Mouse (Mus musculus) midbrain, postnatal 0 days (tissue): ENCODE measurements around the gene Rpl28. TPM values are rescaled to one million over a fixed set of nuclear protein-coding genes. Genes with fewer than 3 reads are reported as not detected.
"Not testable (repeated sequence)": the region's sequence is repeated elsewhere in the genome, so short reads cannot be mapped to it uniquely, and the experiment has no call there.

Experiments used
- ATAC-seq: fragments of 200-750 bp; cut with Nextera tagmentation; 2 replicates; pipeline ENCODE4 v1.8.0; 2017; ENCODE audit warnings: moderate number of reproducible peaks, mild to moderate bottlenecking, moderate TSS enrichment, moderate library complexity; ENCODE audit not compliant: low FRiP score
- DNase-seq: peaks from one replicate; pipeline ENCODE4 v3.0.0-alpha.2; 2015; ENCODE audit warnings: low spot score
- H3K27ac ChIP-seq: fragments of 300-500 bp; sonication (generic); 2 replicates; pipeline ENCODE4 v1.5.1; 2014; ENCODE audit warnings: low read depth, mild to moderate bottlenecking, low read length, mixed read lengths
- H3K27me3 ChIP-seq: fragments of 300-500 bp; sonication (generic); 2 replicates; pipeline ENCODE4 v1.6.1; 2014; ENCODE audit warnings: low read length, control low read depth, mixed read lengths; ENCODE audit not compliant: insufficient read depth
- H3K36me3 ChIP-seq: fragments of 300-500 bp; sonication (generic); 2 replicates; pipeline ENCODE4 v1.6.1; 2014; ENCODE audit warnings: low read length, control low read depth, mixed read lengths; ENCODE audit not compliant: insufficient read depth
- H3K4me1 ChIP-seq: fragments of 300-500 bp; sonication (generic); 2 replicates; pipeline ENCODE4 v1.6.1; 2014; ENCODE audit warnings: mild to moderate bottlenecking, control low read depth, antibody characterized with exemption, low read length, mixed read lengths; ENCODE audit not compliant: insufficient read depth
- H3K4me2 ChIP-seq: fragments of 300-500 bp; sonication (generic); 2 replicates; pipeline ENCODE4 v1.6.1; 2014; ENCODE audit warnings: low read depth, mild to moderate bottlenecking, low read length, mixed read lengths; ENCODE audit not compliant: poor library complexity, severe bottlenecking
- H3K4me3 ChIP-seq: fragments of 300-500 bp; sonication (generic); 2 replicates; pipeline ENCODE4 v1.5.1; 2014; ENCODE audit warnings: low read depth, mild to moderate bottlenecking, low read length, moderate library complexity
- H3K9ac ChIP-seq: fragments of 300-500 bp; sonication (generic); replicated peaks from 2 replicates; pipeline ENCODE4 v1.6.1; 2014; ENCODE audit warnings: mild to moderate bottlenecking, low read length, moderate library complexity, mixed read lengths; ENCODE audit not compliant: poor library complexity, severe bottlenecking
- H3K9me3 ChIP-seq: fragments of 300-500 bp; sonication (generic); 2 replicates; pipeline ENCODE4 v1.6.1; 2016; ENCODE audit warnings: low read length, control low read depth
- CTCF ChIP-seq: IDR thresholded peaks from 2 replicates; pipeline ENCODE4 v1.5.1; 2016; ENCODE audit warnings: antibody characterized with exemption, mild to moderate bottlenecking
- WGBS: fragments of 180-500 bp; shearing (Covaris S2); extraction: QIAGEN DNeasy Blood & Tissue Kit; methylation state at CpG from one replicate; pipeline ENCODE4 v1.1.7; 2014; 5-methylcytosine and 5-hydroxymethylcytosine counted together
- polyA plus RNA-seq: library from polyadenylated mRNA; unstranded; fragments of >200 nt; fragmentation: Nextera tagmentation; extraction: Ambion mirVana; gene quantifications from 2 replicates; pipeline ENCODE4 v1.2.1, GENCODE M21; 2015
- total RNA-seq: library from RNA; depleted of rRNA; stranded (reverse); fragments of >200 nt; gene quantifications from 2 replicates; pipeline ENCODE4 v1.2.3, GENCODE M21; 2014

Rpl28 gene
- total and polyA plus RNA-seq, 2 experiments from 2014 or later = 177 to 289 TPM

DNA sequence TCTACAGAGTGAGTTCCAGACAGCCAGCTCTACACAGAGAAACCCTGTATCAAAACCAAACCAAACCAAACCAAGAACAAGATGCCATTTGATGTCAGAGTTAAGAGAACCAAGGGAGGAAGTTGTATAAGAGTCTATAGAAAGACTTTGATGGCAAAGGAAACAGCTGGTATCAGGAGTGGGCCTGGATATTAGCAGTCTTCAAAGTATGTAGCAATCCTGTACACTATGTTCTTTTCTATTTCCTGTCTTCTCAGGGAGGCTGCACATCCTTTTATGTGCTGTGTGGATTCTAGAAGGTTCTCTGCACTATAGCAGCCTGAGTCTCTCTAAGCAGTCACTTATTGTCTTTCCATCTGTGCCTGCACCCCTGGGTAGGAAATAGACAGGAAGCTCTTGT is 23.9 kb downstream of the Rpl28 start:
- no peak for DNase-seq
- Histone ChIP-seq H3K27ac (no peak overlapping the region), H3K4me2 (no peak overlapping the region), H3K4me3 (no peak overlapping the region), H3K4me1 (peaks cover 5% of the 10 kb centered on the region; the same call in 1 of the 2 replicates), H3K9me3 (no peaks in the 10 kb centered on the region), H3K9ac (no peak overlapping the region), H3K27me3 (no peaks in the 10 kb centered on the region), H3K36me3 (peaks cover under 1% of the 10 kb centered on the region; the same call in 1 of the 2 replicates)
- TF ChIP-seq CTCF = no peak
- ATAC-seq = no peak

DNA sequence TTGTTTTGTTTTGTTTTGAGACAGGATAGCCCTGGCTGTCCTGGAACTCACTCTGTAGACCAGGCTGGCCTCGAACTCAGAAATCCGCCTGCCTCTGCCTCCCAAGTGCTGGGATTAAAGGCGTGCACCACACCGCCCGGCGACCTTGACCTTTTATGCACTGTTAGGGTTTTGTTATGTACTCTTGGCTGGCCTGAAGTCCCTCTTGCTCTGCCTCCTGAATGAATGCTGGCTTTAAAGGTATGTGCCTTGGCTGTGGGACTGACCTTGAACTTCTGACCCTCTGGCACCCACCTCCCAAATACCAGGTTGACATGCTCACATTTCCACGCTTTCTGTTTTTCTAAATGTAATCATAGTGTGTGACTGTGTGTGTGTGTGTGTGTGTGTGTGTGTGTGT is 28.3 kb downstream of the Rpl28 start:
- peaks cover 13% of the 10 kb centered on the region; the same call in 1 of the 2 replicates for H3K36me3 ChIP-seq
- H3K9me3 ChIP-seq, ATAC-seq, H3K9ac ChIP-seq, H3K4me1 ChIP-seq, H3K27me3 ChIP-seq, H3K27ac ChIP-seq, DNase-seq, H3K4me2 ChIP-seq, H3K4me3 ChIP-seq: not testable (repeated sequence)
- WGBS = 89% methylated on average over 7 of the region's 7 CpGs

DNA sequence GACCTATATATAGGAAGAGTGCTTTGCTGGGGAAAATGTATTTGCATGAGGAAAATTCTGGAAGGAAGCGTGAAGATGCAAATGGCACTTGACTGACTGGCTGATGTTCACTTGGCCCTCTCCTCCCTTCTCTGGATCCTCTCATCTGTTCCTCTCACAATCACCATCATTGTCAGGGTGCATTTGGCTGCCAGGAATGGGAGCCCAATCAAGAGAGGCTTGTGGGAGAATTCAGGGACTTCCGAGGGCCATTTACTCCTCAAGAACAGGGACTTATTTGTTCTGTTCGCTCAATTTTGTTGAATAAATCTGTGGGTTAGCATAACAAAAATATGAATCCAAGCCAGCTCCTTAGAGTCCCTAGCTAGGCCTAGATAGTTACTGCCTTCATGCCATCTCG is 29.0 kb downstream of the Rpl28 start:
- DNase-seq (peak; percentile 46), ATAC-seq (no peak)
- no peaks in the 10 kb centered on the region for H3K4me1 ChIP-seq
- no peak overlapping the region for H3K9ac ChIP-seq
- H3K27me3 ChIP-seq = no peaks in the 10 kb centered on the region
- no peaks in the 10 kb centered on the region for H3K9me3 ChIP-seq
- 77% methylated on average over 4 of the region's 4 CpGs for WGBS
- H3K27ac ChIP-seq = no peak overlapping the region
- no peak overlapping the region for H3K4me3 ChIP-seq
- peaks cover 16% of the 10 kb centered on the region for H3K36me3 ChIP-seq
- TF ChIP-seq CTCF = no peak
- no peak overlapping the region for H3K4me2 ChIP-seq

DNA sequence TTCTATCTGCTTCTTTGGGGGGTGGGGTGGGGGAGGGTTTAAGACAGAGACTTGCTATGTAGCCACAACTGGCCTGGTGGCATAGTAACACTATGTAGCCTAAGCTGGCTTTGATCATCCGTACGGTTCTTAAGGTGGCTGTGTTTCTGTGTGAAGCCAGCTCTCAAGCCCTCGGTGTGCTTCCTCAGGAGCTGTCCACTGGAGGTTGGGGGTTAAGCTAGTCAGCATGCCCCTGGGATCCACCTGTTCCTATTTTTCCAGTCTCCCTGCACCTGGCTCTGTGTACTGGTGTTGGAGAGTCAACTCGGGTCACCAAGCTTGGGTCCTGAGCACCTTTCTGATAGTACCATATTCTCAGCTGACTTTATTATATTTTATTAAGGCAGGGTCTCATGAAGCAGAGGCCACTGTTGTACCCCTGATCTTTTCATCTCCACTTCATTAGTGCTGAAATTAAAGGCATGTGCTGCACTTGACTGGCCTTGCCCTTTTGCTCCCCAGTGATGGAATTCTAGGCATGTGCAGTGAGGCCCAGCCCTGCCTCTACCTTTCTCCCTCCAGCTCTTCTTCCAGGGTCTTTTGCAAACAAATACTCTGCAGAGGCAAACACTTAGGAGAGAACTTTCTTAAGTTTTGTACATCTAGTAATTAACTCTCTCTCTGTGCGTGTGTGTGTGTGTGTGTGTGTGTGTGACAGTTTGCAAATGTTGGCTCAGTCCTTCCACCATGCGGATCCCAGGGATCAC is 29.7 kb downstream of the Rpl28 start:
- Histone ChIP-seq H3K9ac (no peak overlapping the region), H3K4me3 (no peak overlapping the region), H3K36me3 (peaks cover 22% of the 10 kb centered on the region), H3K4me2 (no peak overlapping the region), H3K27ac (no peak overlapping the region), H3K4me1 (no peaks in the 10 kb centered on the region), H3K27me3 (no peaks in the 10 kb centered on the region), H3K9me3 (no peaks in the 10 kb centered on the region)
- TF ChIP-seq CTCF = no peak
- 69% methylated on average over 6 of the region's 6 CpGs for WGBS
- ATAC-seq = no peak
- DNase-seq = no peak

DNA sequence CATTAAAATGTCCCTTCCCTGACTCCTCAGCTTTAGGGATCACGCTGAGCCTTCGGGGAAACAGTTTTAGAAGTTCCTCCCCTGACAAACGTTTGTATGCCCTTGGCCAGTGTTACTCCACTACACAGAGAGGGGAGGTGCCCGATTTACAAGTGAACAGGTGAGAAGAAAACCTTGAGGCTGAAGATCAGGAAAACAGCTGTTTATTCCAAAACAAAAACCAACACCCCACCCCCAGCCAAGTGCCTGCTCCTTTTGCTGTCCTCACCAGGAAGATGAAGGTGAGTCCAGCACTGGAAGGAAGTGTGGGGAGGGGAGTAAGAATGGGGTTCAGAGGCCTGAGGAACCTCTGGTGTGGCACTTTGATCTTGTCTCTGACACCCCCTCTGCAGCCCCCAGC is 32.7 kb downstream of the Rpl28 start:
- no peak for ATAC-seq

DNA sequence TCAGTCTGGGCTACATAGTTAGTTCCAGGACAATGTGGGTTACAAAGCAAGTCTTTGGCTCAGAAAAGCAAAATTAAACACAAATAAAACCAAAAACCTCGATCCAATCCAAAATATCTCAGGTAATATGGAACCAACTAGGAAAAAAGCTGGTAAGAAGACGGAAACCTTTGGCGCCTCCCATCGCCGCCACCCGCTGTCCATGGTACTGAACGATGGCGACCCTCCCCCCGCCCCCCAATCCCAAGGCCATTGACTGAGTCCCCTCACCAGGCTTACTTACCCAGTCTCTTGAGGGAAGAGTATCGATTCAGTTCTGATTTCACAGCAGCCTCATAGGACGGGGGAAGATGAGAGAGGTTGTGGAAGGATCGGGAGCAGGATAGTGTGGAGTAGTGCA is 37.8 kb downstream of the Rpl28 start:
- peaks cover 30% of the 10 kb centered on the region for H3K36me3 ChIP-seq
- no peak overlapping the region for H3K4me3 ChIP-seq
- H3K9me3 ChIP-seq = no peaks in the 10 kb centered on the region
- no peak overlapping the region for H3K27ac ChIP-seq
- 11% methylated on average over 12 of the region's 12 CpGs for WGBS
- H3K27me3 ChIP-seq = no peaks in the 10 kb centered on the region
- no peak overlapping the region for H3K9ac ChIP-seq
- DNase-seq = no peak
- H3K4me2 ChIP-seq = no peak overlapping the region
- no peaks in the 10 kb centered on the region for H3K4me1 ChIP-seq
- no peak for TF ChIP-seq CTCF
- no peak for ATAC-seq

More for the DNA sequence above, 32.7 kb downstream of the Rpl28 start:
- WGBS = 55% methylated on average over 4 of the region's 4 CpGs
- no peak overlapping the region for H3K27ac ChIP-seq
- no peak overlapping the region for H3K4me2 ChIP-seq
- H3K4me3 ChIP-seq = no peak overlapping the region
- no peaks in the 10 kb centered on the region for H3K4me1 ChIP-seq
- DNase-seq = no peak
- no peak for TF ChIP-seq CTCF
- no peaks in the 10 kb centered on the region for H3K9me3 ChIP-seq
- H3K27me3 ChIP-seq = no peaks in the 10 kb centered on the region
- H3K36me3 ChIP-seq = peaks cover 38% of the 10 kb centered on the region
- no peak overlapping the region for H3K9ac ChIP-seq
